27 mouse cellular contexts compared by ENCODE assay signal in the genomic region with DNA sequence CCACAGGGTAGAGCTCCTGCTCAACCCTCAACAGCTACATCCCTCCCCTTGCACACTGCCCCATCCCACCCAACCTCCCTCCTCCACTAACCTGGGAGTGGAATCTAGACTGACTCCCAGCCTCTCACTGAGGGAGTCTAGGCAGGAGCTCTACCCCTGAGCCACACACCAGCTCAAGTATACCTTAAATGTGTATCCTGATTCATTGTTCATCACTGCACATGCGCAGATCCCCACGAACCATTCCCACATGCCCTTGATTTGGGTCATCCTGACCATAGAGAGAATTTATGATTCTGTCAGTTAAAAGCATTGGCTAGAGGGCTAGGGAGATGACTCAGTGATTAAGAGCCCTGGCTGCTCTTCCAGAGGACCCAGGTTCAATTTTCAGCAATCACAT. TPM values are rescaled to one million over a fixed set of nuclear protein-coding genes. Genes with fewer than 3 reads are reported as not detected.
DNase-seq lines count a peak whose midpoint lies in the region; ATAC-seq lines count a peak whose summit lies in the region.
"Had no signal": no experiment of that assay in that cellular context is flagged by ENCODE, and none has a peak within 500 bp of the region (broad histone marks: within the 10 kb centered on the region; RNA-seq: fewer than 3 reads in every experiment).

No protein-coding gene starts in this region.

- no peak overlapping the region for H3K4me2 ChIP-seq in forebrain, embryonic 11.5 days (ENCODE audit: low read depth, low read length, severe bottlenecking)
- H3K4me2 ChIP-seq: forebrain, embryonic 15.5 days; heart, embryonic 15.5 days; hindbrain, embryonic 14.5 days; intestine, embryonic 15.5 days had no signal

- no peaks in the 10 kb centered on the region for H3K9me3 ChIP-seq in forebrain, embryonic 11.5 days (ENCODE audit: control insufficient read depth, low read length)
- H3K9me3 ChIP-seq: embryonic facial prominence, embryonic 10.5 days; forebrain, embryonic 10.5 days; forebrain, embryonic 15.5 days; G1E; heart, embryonic 10.5 days; heart, embryonic 15.5 days; hindbrain, embryonic 10.5 days; intestine, embryonic 15.5 days had no signal

- no peaks in the 10 kb centered on the region for H3K36me3 ChIP-seq in forebrain, embryonic 11.5 days (ENCODE audit: control insufficient read depth, insufficient read depth, low read length)
- H3K36me3 ChIP-seq: embryonic facial prominence, embryonic 10.5 days; forebrain, embryonic 10.5 days; forebrain, embryonic 15.5 days; heart, embryonic 10.5 days; heart, embryonic 15.5 days; hindbrain, embryonic 10.5 days; intestine, embryonic 15.5 days had no signal

- H3K27me3 ChIP-seq in forebrain, embryonic 11.5 days (ENCODE audit: control insufficient read depth, insufficient read depth, low read length): no peaks in the 10 kb centered on the region
- H3K27me3 ChIP-seq: forebrain, embryonic 15.5 days; heart, embryonic 15.5 days; intestine, embryonic 15.5 days; Patski had no signal

- WGBS in forebrain, embryonic 11.5 days: 87% methylated on average over 2 of the region's 2 CpGs

- H3K4me3 ChIP-seq in forebrain, embryonic 11.5 days (ENCODE audit: low read depth, low read length): no peak overlapping the region
- H3K4me3 ChIP-seq: embryonic facial prominence, embryonic 10.5 days; forebrain, embryonic 10.5 days; forebrain, embryonic 15.5 days; heart, embryonic 10.5 days; heart, embryonic 15.5 days; hindbrain, embryonic 10.5 days; intestine, embryonic 15.5 days had no signal

- H3K4me1 ChIP-seq in forebrain, embryonic 11.5 days (replicated peaks; ENCODE audit: control insufficient read depth, insufficient read depth, low read length): no peaks in the 10 kb centered on the region
- H3K4me1 ChIP-seq: forebrain, embryonic 10.5 days; forebrain, embryonic 15.5 days; hindbrain, embryonic 10.5 days; intestine, embryonic 15.5 days had no signal

- DNase-seq in adrenal gland, adult (ENCODE audit: inconsistent age in 2 of 2, low spot score in 1 of 2): peak; percentile 89 to 95
- no peak for DNase-seq in adrenal gland, postnatal 4 days (ENCODE audit: low spot score in 2 of 2)
- peak; percentile 62 for DNase-seq in ovary, adult 18-20 months (ENCODE audit: low spot score)
- no peak for DNase-seq in ovary, postnatal 14 days (ENCODE audit: low spot score)
- DNase-seq in adrenal gland, adult 8-10 months: peak; percentile 83
- DNase-seq in adrenal gland, postnatal 36 days: peak; percentile 81 to 86
- no peak for DNase-seq in lung, postnatal 14 days
- DNase-seq in forebrain, embryonic 11.5 days (ENCODE audit: low spot score): no peak
- DNase-seq: B cell, adult 2 months; cerebellum, adult 2 months; cerebellum, postnatal 10 days; gastrocnemius, postnatal 10 days; heart, postnatal 14 days; kidney, adult 18-20 months had no signal

- H3K9ac ChIP-seq in forebrain, embryonic 11.5 days (ENCODE audit: low read length): no peak overlapping the region
- H3K9ac ChIP-seq: forebrain, embryonic 15.5 days; heart, embryonic 15.5 days; hindbrain, embryonic 14.5 days; intestine, embryonic 15.5 days had no signal

- ATAC-seq in forebrain, embryonic 11.5 days (replicated peaks; ENCODE audit: low FRiP score): no peak
- ATAC-seq: CD4-positive, CD25-positive, alpha-beta regulatory T cell, adult 4 months; forebrain, embryonic 15.5 days; intestine, embryonic 15.5 days; Patski had no signal

- no peak overlapping the region for H3K27ac ChIP-seq in forebrain, embryonic 11.5 days (ENCODE audit: low read depth, low read length)
- H3K27ac ChIP-seq: embryonic facial prominence, embryonic 10.5 days; forebrain, embryonic 10.5 days; forebrain, embryonic 15.5 days; heart, embryonic 10.5 days; heart, embryonic 15.5 days; hindbrain, embryonic 10.5 days; hindbrain, embryonic 14.5 days; intestine, embryonic 15.5 days had no signal

RNA-seq across cellular contexts. Expression of gene Ap1m1, which starts 22.9 kb away (rescaled TPM):
- 10 to 100 TPM; 75.7 to 81.1 TPM for total RNA-seq in adrenal gland, postnatal 4 days (2021)
- total RNA-seq in adrenal gland, adult 8-10 months (2022): 10 to 100 TPM; 51.1 to 67.6 (median 57.4) TPM
- total RNA-seq in adrenal gland, postnatal 36 days (2021): 10 to 100 TPM; 59.4 to 61.3 TPM
- polyA plus RNA-seq in forebrain, embryonic 11.5 days (2014; fragmentation: Nextera tagmentation; extraction: Ambion mirVana): 173 and 190 TPM in 2 replicates

RNA-seq across cellular contexts. Expression of gene Gm10282, which starts 42.3 kb away (rescaled TPM):
- 10 to 100 TPM; 30.9 to 31.2 TPM for total RNA-seq in adrenal gland, postnatal 4 days (2021)
- 1 to 10 TPM; 4.5 to 9.5 (median 7.9) TPM for total RNA-seq in adrenal gland, adult 8-10 months (2022)
- total RNA-seq in adrenal gland, postnatal 36 days (2021): 10 to 100 TPM in 1 of 2 experiments, 1 to 10 TPM in 1; 5.8 to 20.3 TPM
- polyA plus RNA-seq in forebrain, embryonic 11.5 days (2014; fragmentation: Nextera tagmentation; extraction: Ambion mirVana): 45.4 and 48.2 TPM in 2 replicates

RNA-seq across cellular contexts. Expression of gene Fam32a, which starts 43.2 kb away (rescaled TPM):
- 10 to 100 TPM; 67.3 to 72.7 TPM for total RNA-seq in adrenal gland, postnatal 4 days (2021)
- 10 to 100 TPM; 57.8 to 69.3 (median 65.2) TPM for total RNA-seq in adrenal gland, adult 8-10 months (2022)
- total RNA-seq in adrenal gland, postnatal 36 days (2021): 10 to 100 TPM; 46.9 to 61.4 TPM
- 74.2 and 76.0 TPM in 2 replicates for polyA plus RNA-seq in forebrain, embryonic 11.5 days (2014; fragmentation: Nextera tagmentation; extraction: Ambion mirVana)

RNA-seq across cellular contexts. Expression of gene Gm11034, which starts 49.3 kb away (rescaled TPM):
- not detected for total RNA-seq in adrenal gland, postnatal 4 days (2021)
- not detected for total RNA-seq in adrenal gland, adult 8-10 months (2022)
- total RNA-seq in adrenal gland, postnatal 36 days (2021): not detected
- not detected in 2 replicates for polyA plus RNA-seq in forebrain, embryonic 11.5 days (2014; fragmentation: Nextera tagmentation; extraction: Ambion mirVana)
- total RNA-seq: G1E; gastrocnemius, postnatal 10 days; heart, postnatal 14 days had no signal
- polyA plus RNA-seq: CD4-positive, CD25-positive, alpha-beta regulatory T cell, adult 4 months; cerebellum, adult 2 months; embryonic facial prominence, embryonic 10.5 days; embryonic facial prominence, embryonic 14.5 days; forebrain, embryonic 10.5 days; forebrain, embryonic 15.5 days; G1E; gonadal fat pad, adult 2 months; heart, embryonic 10.5 days; heart, embryonic 15.5 days; hindbrain, embryonic 10.5 days; hindbrain, embryonic 14.5 days; intestine, embryonic 15.5 days; Patski had no signal

RNA-seq across cellular contexts. Expression of gene Cib3, which starts 50.1 kb away (rescaled TPM):
- not detected for total RNA-seq in adrenal gland, postnatal 4 days (2021)
- total RNA-seq in adrenal gland, adult 8-10 months (2022): under 1 TPM in 1 of 4 experiments, not detected in 3; 0.20 TPM
- under 1 TPM in 1 of 2 experiments, not detected in 1; 0.72 TPM for total RNA-seq in adrenal gland, postnatal 36 days (2021)
- polyA plus RNA-seq in forebrain, embryonic 11.5 days (2014; fragmentation: Nextera tagmentation; extraction: Ambion mirVana): 0.25 TPM in 1 of 2 replicates, not detected in the other
- total RNA-seq: G1E; gastrocnemius, postnatal 10 days; heart, postnatal 14 days had no signal
- polyA plus RNA-seq: cerebellum, adult 2 months; embryonic facial prominence, embryonic 10.5 days; embryonic facial prominence, embryonic 14.5 days; forebrain, embryonic 10.5 days; forebrain, embryonic 15.5 days; G1E; heart, embryonic 10.5 days; heart, embryonic 15.5 days; hindbrain, embryonic 10.5 days; hindbrain, embryonic 14.5 days; intestine, embryonic 15.5 days; Patski had no signal

Comparison
In these comparisons a context has a peak if more than half of its experiments do, and no peak if none do; other contexts are left out.
1. DNase-seq: peak in adrenal gland, adult (2 of 2), ovary, adult 18-20 months (single experiment), adrenal gland, adult 8-10 months (single experiment) and adrenal gland, postnatal 36 days (2 of 2); none in adrenal gland, postnatal 4 days (0 of 2), ovary, postnatal 14 days (single experiment), lung, postnatal 14 days (single experiment) and forebrain, embryonic 11.5 days (single experiment).